Mouse (Mus musculus) left cerebral cortex, postnatal 10 days (tissue): ENCODE results near the gene Dnajb2. TPM values are rescaled to one million over a fixed set of nuclear protein-coding genes. Genes with fewer than 3 reads are reported as not detected.

Source experiments
- DNase-seq, 2 experiments: peaks; one replicate each; pipeline ENCODE4 v3.0.0; 2021 to 2022; ENCODE audit warnings: low spot score in 2 of 2, mixed read lengths in 1 of 2; ENCODE audit errors: extremely low spot score in 1 of 2
- intact Hi-C: fragments of 180-260 bp; cut with DNase I; formaldehyde crosslinking; loops from one replicate; pipeline ENCODE4 v1.15.1; 2025
- microRNA-seq: library from miRNA; unstranded; fragments of <30 nt; microRNA quantifications from one replicate; pipeline ENCODE4 v1.2.0, GENCODE M21; 2022
- total RNA-seq, 2 experiments: library from RNA; stranded (reverse); gene quantifications; 2 replicates each; pipeline ENCODE4 v1.2.3; 2021

The Dnajb2 gene
- total RNA-seq, 2 experiments from 2014 or later: 64.1 to 69.0 TPM

GRCm38 (mm10) chr1:75277195-75278188, 41.3 kb downstream of the Dnajb2 start:
- DNase-seq: no peak
- intact Hi-C loops: no loop called here

GRCm38 (mm10) chr1:75278228-75278627, 42.0 kb downstream of the Dnajb2 start, which contains the start of gene Resp18:
TSS of gene Resp18 (minus strand) at chr1:75278415.
- intact Hi-C loops: no loop called here
- DNase-seq: no peak

DNA sequence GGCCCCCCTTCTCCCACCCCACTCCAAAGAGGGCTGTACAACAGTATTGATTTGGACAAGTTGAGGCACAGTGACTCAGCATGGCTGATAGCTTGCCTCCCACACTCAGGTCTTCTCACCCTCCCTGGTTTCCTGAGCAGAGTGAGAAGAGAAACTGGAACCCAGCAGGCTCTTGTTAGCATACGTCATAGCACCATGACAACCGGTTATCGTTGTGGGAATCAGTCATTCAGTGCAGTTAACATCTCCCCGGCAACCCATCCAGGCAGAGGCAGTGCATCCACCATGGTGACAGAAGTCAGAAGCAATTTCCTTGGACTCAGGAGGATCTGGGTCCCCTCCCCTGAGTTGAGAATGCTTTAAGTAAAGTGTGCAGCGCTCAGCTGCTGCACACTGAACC, 46.8 kb downstream of the Dnajb2 start:
- DNase-seq: peak in 1 of 2 experiments; percentile 45
- intact Hi-C loops: no loop called here

DNA sequence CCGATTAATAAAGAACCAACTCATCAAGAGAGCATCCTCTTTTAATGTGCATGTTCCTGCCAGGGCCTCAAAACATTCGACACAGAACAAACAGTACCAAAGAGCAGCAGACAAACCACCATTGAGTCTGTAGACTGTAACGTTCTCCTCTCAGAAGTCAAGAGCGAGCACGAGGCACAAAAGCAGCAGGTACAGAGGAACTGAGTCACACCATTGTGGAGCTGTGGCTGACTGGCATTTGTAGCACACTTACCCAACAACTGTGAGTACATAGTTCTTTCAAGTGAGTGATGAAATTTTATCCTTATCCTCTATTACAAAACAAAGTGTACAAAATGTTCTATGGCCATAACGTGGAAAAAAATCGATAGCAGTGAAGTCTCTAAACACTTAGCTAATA, 48.7 kb downstream of the Dnajb2 start:
- DNase-seq: no peak
- intact Hi-C loops: no loop called here

DNA sequence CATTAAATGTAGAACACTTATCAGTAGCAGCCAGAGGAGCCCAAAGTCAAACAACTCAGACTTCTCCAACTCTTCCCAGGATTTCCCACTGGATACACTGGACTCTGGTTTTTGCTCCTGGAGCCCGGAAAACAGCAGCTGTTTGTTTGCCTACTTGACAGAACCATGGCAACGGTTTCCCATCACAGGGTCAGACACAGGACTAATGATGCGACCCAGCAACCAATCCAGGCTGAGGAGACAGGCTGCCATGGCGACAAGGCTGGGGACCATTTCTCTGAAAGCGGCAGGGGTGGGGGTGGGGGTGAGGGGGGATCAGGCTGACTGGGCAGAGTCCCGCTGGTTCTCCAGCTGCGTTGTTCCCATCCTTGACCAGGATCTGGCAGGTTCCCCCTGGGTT, 53.2 kb downstream of the Dnajb2 start:
- intact Hi-C loops: no loop called here
- DNase-seq: peak; percentile 49 to 64

DNA sequence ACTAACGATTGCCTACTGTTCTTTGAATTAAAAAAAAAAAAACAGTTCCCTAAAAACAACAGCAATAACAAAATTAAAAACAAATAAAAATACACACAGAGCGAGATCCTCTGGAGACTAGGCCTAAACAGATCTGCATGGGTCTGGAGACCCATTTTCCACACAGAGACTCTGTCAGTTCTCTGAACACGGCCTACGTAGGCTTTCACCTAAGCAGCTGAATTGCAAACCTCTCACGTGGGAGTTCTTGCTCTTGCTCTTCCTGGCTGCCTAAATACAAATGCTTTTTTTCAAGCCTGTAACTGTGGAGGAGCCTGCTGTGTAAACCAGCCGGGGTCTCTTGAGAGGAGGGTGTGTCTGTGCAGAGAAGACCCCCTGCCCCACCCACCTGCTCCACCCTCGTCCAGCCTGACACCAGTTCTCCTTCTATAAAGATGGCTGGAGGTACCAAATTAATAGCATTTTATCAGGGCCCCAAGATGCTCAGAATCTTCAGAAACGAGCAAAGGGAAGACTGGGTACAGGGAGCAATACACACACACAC, 53.8 kb downstream of the Dnajb2 start:
- DNase-seq: no peak
- intact Hi-C loops: loop anchor here (5.0 kb wide), 1 partner anchor 38 kb away; no protein-coding TSS in a partner anchor

DNA sequence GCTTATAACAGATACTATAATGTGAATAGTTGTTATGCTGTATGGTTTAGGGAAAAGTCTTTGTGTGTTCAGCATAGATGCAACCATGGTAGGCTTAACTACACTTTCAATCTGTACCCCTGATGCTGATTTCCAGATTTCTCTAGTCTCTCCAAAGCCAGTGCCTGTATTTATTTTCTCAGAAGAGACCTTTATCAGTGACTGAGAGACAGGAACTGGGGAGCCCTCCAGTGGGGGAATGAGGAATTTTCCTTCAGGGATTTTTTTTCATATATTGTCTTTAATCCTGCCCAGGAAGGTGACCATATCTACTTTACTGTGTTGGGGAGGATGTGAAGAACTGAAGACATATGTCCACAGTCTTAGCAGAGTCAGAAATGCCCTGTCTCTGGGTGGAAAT, 54.4 kb downstream of the Dnajb2 start:
- peak in 1 of 2 experiments; percentile 72 for DNase-seq
- intact Hi-C loops: loop anchor here (5.0 kb wide), 1 partner anchor 38 kb away; no protein-coding TSS in a partner anchor

GRCm38 (mm10) chr1:75291321-75291720, 55.1 kb downstream of the Dnajb2 start:
- intact Hi-C loops: loop anchor here (5.0 kb wide), 1 partner anchor 39 kb away; no protein-coding TSS in a partner anchor
- DNase-seq: no peak

GRCm38 (mm10) chr1:75292476-75293330, 56.5 kb downstream of the Dnajb2 start:
- DNase-seq: peak in 1 of 2 experiments; percentile 39
- intact Hi-C loops: loop anchor here (5.0 kb wide), 1 partner anchor 40 kb away; no protein-coding TSS in a partner anchor

DNA sequence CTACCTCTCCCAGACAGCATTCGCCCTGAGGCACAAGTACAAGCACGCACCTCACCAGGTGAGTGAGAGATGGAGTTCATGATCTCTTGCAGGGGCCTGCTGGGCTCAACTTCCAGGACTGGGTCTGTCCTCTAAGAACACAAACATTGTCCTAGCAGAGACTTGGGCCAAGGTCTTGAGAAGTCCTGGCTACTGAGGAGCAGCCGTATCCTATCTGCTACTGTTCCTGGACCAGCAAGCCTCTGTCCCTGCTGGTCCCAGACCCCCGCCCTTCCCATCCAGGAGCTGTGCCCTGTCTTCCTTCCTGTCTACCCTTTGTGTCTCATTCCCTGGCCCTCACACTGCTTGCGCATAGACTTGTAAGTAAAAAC, 57.1 kb downstream of the Dnajb2 start:
- DNase-seq: no peak
- intact Hi-C loops: loop anchor here (5.0 kb wide), 1 partner anchor 41 kb away; no protein-coding TSS in a partner anchor

- no peak for DNase-seq
- intact Hi-C loops: loop anchor here (5.0 kb wide), 1 partner anchor 42 kb away; no protein-coding TSS in a partner anchor
Observed at GRCm38 (mm10) chr1:75294294-75294693, 58.1 kb downstream of the Dnajb2 start.

Small RNA genes lying within 50 kb of the gene (microRNA-seq; reads per million reads assigned to microRNA genes)
- not detected for gene Gm27943

Other genes starting within 250 kb of the Dnajb2 start
- 1 to 10 TPM; 1.9 to 2.7 TPM for gene Nhej1, start 111.2 kb upstream of the Dnajb2 start, total RNA-seq
- under 1 TPM in 1 of 2 experiments, not detected in 1; 0.21 TPM for gene Slc23a3, start 102.5 kb upstream of the Dnajb2 start, total RNA-seq
- 10 to 100 TPM; 31.7 to 33.4 TPM for gene Cnppd1, start 93.7 kb upstream of the Dnajb2 start, total RNA-seq
- gene Retreg2, start 93.6 kb upstream of the Dnajb2 start, total RNA-seq: 100 to 1,000 TPM; 151 to 153 TPM
- gene Zfand2b, start 67.8 kb upstream of the Dnajb2 start, total RNA-seq: 10 to 100 TPM; 20.2 to 21.3 TPM
- gene Abcb6, start 56.0 kb upstream of the Dnajb2 start, total RNA-seq: 10 to 100 TPM; 45.6 to 47.0 TPM
- 10 to 100 TPM; 18.2 to 19.3 TPM for gene Ankzf1, start 44.3 kb upstream of the Dnajb2 start, total RNA-seq
- gene Atg9a, start 44.2 kb upstream of the Dnajb2 start, total RNA-seq: 100 to 1,000 TPM; 111 to 119 TPM
- 10 to 100 TPM; 18.3 to 22.1 TPM for gene Glb1l, start 25.6 kb upstream of the Dnajb2 start, total RNA-seq
- 10 to 100 TPM; 94.4 to 95.0 TPM for gene Stk16, start 25.6 kb upstream of the Dnajb2 start, total RNA-seq
- gene Tuba4a, start 16.5 kb upstream of the Dnajb2 start, total RNA-seq: 100 to 1,000 TPM; 456 to 464 TPM
- gene A630095N17Rik, start 4.3 kb upstream of the Dnajb2 start, total RNA-seq: not detected
- gene Ptprn, start 28.1 kb downstream of the Dnajb2 start, total RNA-seq: 100 to 1,000 TPM; 257 to 262 TPM
- gene Resp18, start 42.0 kb downstream of the Dnajb2 start, total RNA-seq: 10 to 100 TPM; 72.5 to 81.7 TPM
- gene Dnpep, start 81.6 kb downstream of the Dnajb2 start, total RNA-seq: 10 to 100 TPM; 60.6 to 67.1 TPM
- 1 to 10 TPM; 1.5 TPM for gene Des, start 123.9 kb downstream of the Dnajb2 start, total RNA-seq
- 100 to 1,000 TPM; 182 to 186 TPM for gene Speg, start 138.9 kb downstream of the Dnajb2 start, total RNA-seq
- 10 to 100 TPM; 51.9 to 53.7 TPM for gene Gmppa, start 199.5 kb downstream of the Dnajb2 start, total RNA-seq
- gene Asic4, start 214.0 kb downstream of the Dnajb2 start, total RNA-seq: 10 to 100 TPM; 17.2 to 22.0 TPM
- gene Chpf, start 242.9 kb downstream of the Dnajb2 start, total RNA-seq: 10 to 100 TPM; 79.8 to 80.6 TPM
- gene Tmem198, start 243.1 kb downstream of the Dnajb2 start, total RNA-seq: 10 to 100 TPM; 58.2 to 59.3 TPM